Mouse (Mus musculus): ENCODE measurements around the gene Lzic. TPM values are rescaled to one million over a fixed set of nuclear protein-coding genes. Genes with fewer than 3 reads are reported as not detected.

Lzic gene
- polyA plus RNA-seq (2014; fragmentation: Nextera tagmentation; extraction: Ambion mirVana), result 61.5 and 64.6 TPM in 2 replicates

DNA sequence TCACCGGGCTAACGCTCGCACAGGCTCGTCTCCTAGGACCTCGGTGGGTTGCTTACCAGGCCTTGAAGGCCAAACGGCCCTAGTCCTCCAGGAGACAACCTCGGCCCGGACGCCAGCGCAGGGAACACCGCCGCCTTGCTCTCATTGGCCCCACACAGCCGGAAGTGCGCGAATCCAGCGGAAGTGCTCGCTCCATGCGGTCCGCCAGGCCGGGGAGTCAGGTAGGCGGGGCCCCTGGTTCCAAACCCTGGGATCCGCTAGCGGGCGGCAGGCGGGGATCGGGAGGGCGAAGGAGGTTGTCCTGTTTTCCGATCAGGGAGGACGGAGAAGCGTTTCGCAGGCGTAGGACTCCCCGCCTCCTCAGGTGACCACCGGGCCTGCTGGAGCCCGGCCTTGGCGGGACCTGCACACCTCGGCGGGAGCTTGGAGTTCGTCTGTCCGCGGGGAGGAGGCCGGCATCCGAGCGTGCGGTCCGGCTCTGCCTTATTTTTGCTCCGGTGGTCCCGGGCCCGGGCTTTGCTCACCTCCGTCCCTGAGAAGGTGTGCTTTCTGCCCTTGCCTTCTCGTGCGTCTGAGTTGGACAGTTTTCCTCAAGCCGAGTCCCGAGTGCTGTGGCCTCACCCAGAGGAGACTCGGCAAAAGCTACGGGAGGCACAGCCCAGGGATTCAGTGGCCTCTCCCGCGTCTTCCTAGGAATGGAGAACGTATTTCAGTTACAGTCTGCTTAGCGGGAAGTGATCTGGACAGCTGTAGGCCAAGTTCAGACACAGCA is at the start of gene Lzic, which contains the start of gene Nmnat1:
Gene Lzic (plus strand): TSS at position 177 of the 772 bp plus-strand sequence.
Gene Nmnat1 (minus strand): TSS at position 150 of the 772 bp plus-strand sequence.
- peak; percentile 97 for DNase-seq (ENCODE audit: low spot score)
- H3K36me3 ChIP-seq (ENCODE audit: control insufficient read depth, insufficient read depth, low read length), result peaks cover 16% of the 10 kb centered on the region
- ATAC-seq (ENCODE audit: insufficient number of reproducible peaks, low FRiP score, low TSS enrichment, low read depth), result peak; percentile 97
- peak within 1 kb of the TSS; percentile 67 for H3K4me2 ChIP-seq (ENCODE audit: low read depth, severe bottlenecking)
- peak within 1 kb of the TSS; percentile 72 for H3K27ac ChIP-seq (replicated peaks; ENCODE audit: low read depth, low read length)
- H3K9ac ChIP-seq (ENCODE audit: low read length), result peak within 1 kb of the TSS; percentile 61
- no peaks in the 10 kb centered on the region for H3K9me3 ChIP-seq (ENCODE audit: control insufficient read depth, low read length)
- WGBS, result under 1% methylated on average over 60 of the region's 60 CpGs
- H3K27me3 ChIP-seq (ENCODE audit: control insufficient read depth, insufficient read depth, low read length), result no peaks in the 10 kb centered on the region
- H3K4me1 ChIP-seq (ENCODE audit: control insufficient read depth, insufficient read depth, low read length), result 0 out of 2 replicates have a peak, but pooled peaks cover 4% of the 10 kb centered on the region
- peak within 1 kb of the TSS; percentile 76 for H3K4me3 ChIP-seq (ENCODE audit: low read depth, low read length)

DNA sequence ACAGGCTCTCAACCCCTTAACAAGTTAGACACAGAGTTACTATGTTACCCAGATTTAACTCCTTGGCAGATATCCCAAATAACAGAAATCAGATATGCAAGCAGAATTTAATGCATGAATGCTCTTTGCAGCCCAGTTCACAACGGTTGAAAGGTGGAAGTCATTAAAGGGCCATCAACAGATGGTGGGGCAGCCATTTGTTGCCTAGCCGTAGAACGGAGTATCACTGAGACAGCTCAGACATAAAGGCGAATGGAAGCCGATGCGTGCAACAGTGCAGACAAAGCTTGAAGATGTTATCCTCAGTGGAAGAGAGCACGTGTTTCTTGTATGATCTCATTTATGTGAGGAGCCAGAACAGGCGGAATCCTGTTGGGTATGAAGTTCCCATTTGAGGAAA is 44.5 kb upstream of the Lzic start:
- ATAC-seq (ENCODE audit: insufficient number of reproducible peaks, low FRiP score, low TSS enrichment, low read depth) (no peak), DNase-seq (ENCODE audit: low spot score) (no peak)
- H3K36me3 ChIP-seq (ENCODE audit: control insufficient read depth, insufficient read depth, low read length), result no peaks in the 10 kb centered on the region
- no peaks in the 10 kb centered on the region for H3K27me3 ChIP-seq (ENCODE audit: control insufficient read depth, insufficient read depth, low read length)
- no peaks in the 10 kb centered on the region; the same call in none of the 2 replicates for H3K4me1 ChIP-seq (ENCODE audit: control insufficient read depth, insufficient read depth, low read length)
- H3K9me3 ChIP-seq (ENCODE audit: control insufficient read depth, low read length), result no peaks in the 10 kb centered on the region
- no peak overlapping the region for H3K9ac ChIP-seq (ENCODE audit: low read length)
- H3K27ac ChIP-seq (replicated peaks; ENCODE audit: low read depth, low read length), result no peak overlapping the region
- no peak overlapping the region for H3K4me2 ChIP-seq (ENCODE audit: low read depth, severe bottlenecking)
- H3K4me3 ChIP-seq (ENCODE audit: low read depth, low read length), result no peak overlapping the region
- WGBS, result 62% methylated on average over 8 of the region's 8 CpGs

DNA sequence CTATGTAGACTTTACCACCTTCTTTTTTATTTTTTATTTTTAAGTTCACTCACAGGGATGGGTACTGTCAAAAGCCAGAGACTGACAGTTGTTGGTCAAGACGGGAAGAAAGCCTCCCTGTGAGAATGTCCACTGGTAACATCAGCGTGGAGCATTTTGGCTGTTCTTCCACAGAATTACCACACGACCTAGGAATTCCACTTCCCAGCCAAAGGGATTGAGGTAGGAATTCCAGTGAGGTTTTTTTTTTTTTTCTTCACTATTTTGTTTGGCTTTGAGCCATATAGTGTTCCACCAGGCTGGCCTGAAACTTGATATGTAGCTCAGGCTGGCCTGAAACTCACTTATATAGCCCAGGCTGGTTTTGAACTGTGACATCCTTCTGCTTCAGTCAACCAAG is 42.6 kb upstream of the Lzic start:
- ATAC-seq (ENCODE audit: insufficient number of reproducible peaks, low FRiP score, low TSS enrichment, low read depth) (no peak), DNase-seq (ENCODE audit: low spot score) (no peak)
- Histone ChIP-seq H3K27ac (replicated peaks; ENCODE audit: low read depth, low read length) (no peak overlapping the region), H3K4me2 (ENCODE audit: low read depth, severe bottlenecking) (no peak overlapping the region), H3K36me3 (ENCODE audit: control insufficient read depth, insufficient read depth, low read length) (no peaks in the 10 kb centered on the region), H3K9me3 (ENCODE audit: control insufficient read depth, low read length) (no peaks in the 10 kb centered on the region), H3K4me1 (ENCODE audit: control insufficient read depth, insufficient read depth, low read length) (no peaks in the 10 kb centered on the region; the same call in none of the 2 replicates), H3K9ac (ENCODE audit: low read length) (no peak overlapping the region), H3K4me3 (ENCODE audit: low read depth, low read length) (no peak overlapping the region), H3K27me3 (ENCODE audit: control insufficient read depth, insufficient read depth, low read length) (no peaks in the 10 kb centered on the region)
- WGBS, result 75% methylated on average over 3 of the region's 3 CpGs

DNA sequence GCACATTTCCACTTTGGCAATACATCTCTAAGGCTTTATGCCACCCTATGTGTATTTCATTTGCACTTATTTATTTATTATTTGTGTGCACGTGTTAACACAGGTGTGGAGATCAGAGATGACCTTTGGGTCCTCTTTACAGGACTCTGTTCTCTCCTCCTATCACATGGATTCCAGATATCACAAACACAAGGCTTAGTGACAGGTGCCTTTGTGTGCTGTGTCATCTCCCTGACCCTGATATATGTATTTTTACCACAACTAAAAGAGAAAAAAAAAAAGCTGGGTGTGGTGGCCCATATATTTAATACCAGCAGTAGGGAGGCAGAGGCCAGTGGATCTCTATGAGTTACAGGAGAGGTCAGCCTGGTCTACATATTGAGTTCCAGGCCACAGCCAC is 40.6 kb upstream of the Lzic start:
- Histone ChIP-seq H3K4me2 (ENCODE audit: low read depth, severe bottlenecking) (no peak overlapping the region), H3K36me3 (ENCODE audit: control insufficient read depth, insufficient read depth, low read length) (no peaks in the 10 kb centered on the region), H3K9ac (ENCODE audit: low read length) (no peak overlapping the region), H3K4me1 (ENCODE audit: control insufficient read depth, insufficient read depth, low read length) (no peaks in the 10 kb centered on the region; the same call in none of the 2 replicates), H3K27me3 (ENCODE audit: control insufficient read depth, insufficient read depth, low read length) (no peaks in the 10 kb centered on the region), H3K4me3 (ENCODE audit: low read depth, low read length) (no peak overlapping the region), H3K9me3 (ENCODE audit: control insufficient read depth, low read length) (no peaks in the 10 kb centered on the region), H3K27ac (replicated peaks; ENCODE audit: low read depth, low read length) (no peak overlapping the region)
- ATAC-seq (ENCODE audit: insufficient number of reproducible peaks, low FRiP score, low TSS enrichment, low read depth) (no peak), DNase-seq (ENCODE audit: low spot score) (peak; percentile 30)
- 88% methylated on average over 1 of the region's 1 CpGs for WGBS

DNA sequence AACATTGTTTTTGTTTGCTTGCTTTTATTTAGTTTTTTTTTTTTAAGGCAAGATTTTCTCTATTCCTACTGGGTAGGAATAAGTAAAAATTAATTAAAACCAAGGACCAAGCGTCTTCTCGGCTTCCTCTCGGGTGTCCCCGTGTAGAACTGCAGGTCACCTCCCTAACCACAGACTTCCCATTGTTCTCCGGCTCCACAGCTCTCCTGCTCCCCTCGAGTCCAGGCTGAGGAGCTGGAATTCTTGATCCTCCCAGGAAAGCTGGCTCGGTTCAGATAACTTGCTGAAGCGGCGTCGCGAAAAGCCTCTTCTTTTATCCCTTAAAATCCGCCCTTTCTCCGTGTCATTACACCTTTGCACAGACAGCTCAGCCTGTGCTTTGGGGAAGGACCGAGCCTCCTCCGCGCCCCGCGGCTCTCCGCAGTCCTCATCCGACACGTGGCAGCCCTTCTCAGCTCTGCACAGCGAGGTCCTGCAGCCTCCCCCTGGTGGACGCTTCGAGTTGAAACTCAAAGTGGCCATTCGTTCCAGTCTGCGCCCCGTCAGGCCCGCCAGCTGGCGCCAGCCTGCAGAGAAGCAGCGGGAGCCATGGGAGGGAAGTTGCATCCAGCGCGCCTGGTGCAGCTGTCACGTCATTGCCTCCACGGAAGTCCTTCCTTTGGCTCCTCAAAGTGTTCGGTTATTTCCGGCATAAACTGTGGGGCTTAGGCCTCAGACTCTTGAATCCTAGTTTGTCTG is 39.9 kb upstream of the Lzic start:
- H3K9me3 ChIP-seq (ENCODE audit: control insufficient read depth, low read length), result no peaks in the 10 kb centered on the region
- peak overlapping the region; percentile 56 for H3K27ac ChIP-seq (replicated peaks; ENCODE audit: low read depth, low read length)
- no peaks in the 10 kb centered on the region; the same call in none of the 2 replicates for H3K4me1 ChIP-seq (ENCODE audit: control insufficient read depth, insufficient read depth, low read length)
- DNase-seq (ENCODE audit: low spot score), result peak; percentile 96
- under 1% methylated on average over 36 of the region's 36 CpGs for WGBS
- ATAC-seq (ENCODE audit: insufficient number of reproducible peaks, low FRiP score, low TSS enrichment, low read depth), result peak; percentile 95
- no peaks in the 10 kb centered on the region for H3K36me3 ChIP-seq (ENCODE audit: control insufficient read depth, insufficient read depth, low read length)
- H3K27me3 ChIP-seq (ENCODE audit: control insufficient read depth, insufficient read depth, low read length), result no peaks in the 10 kb centered on the region
- H3K4me3 ChIP-seq (ENCODE audit: low read depth, low read length), result peak overlapping the region; percentile 2; the same call in 1 of the 2 replicates
- peak overlapping the region; percentile 65 for H3K9ac ChIP-seq (ENCODE audit: low read length)
- H3K4me2 ChIP-seq (ENCODE audit: low read depth, severe bottlenecking), result peak overlapping the region; percentile 35

DNA sequence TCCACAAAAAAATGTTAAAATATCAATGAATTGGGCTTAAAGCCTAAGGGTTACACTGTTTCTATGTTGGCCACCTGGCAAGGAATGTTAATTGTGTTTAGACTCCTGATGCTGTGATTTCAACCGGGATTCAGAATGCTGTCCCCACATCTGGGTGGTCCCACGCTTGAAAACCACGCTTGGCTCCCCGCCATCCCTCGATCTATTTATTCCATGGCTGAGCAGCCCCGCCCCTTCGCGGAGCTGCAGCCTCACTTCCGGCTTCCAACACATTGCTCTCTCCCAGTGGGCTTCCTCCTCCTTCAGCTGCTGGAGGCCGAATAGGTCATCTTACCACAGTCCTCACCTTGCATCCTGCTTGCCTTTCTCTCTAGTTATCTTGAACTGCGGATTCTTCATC is 39.2 kb upstream of the Lzic start:
- Histone ChIP-seq H3K9me3 (ENCODE audit: control insufficient read depth, low read length) (no peaks in the 10 kb centered on the region), H3K27ac (replicated peaks; ENCODE audit: low read depth, low read length) (peak overlapping the region; percentile 61; the same call in 1 of the 2 replicates), H3K9ac (ENCODE audit: low read length) (no peak overlapping the region), H3K4me1 (ENCODE audit: control insufficient read depth, insufficient read depth, low read length) (no peaks in the 10 kb centered on the region; the same call in none of the 2 replicates), H3K4me3 (ENCODE audit: low read depth, low read length) (0 out of 2 replicates have a peak overlapping the region, but pooled peaks have one; percentile 2), H3K27me3 (ENCODE audit: control insufficient read depth, insufficient read depth, low read length) (no peaks in the 10 kb centered on the region), H3K36me3 (ENCODE audit: control insufficient read depth, insufficient read depth, low read length) (no peaks in the 10 kb centered on the region), H3K4me2 (ENCODE audit: low read depth, severe bottlenecking) (peak overlapping the region; percentile 35)
- 2% methylated on average over 11 of the region's 11 CpGs for WGBS
- peak; percentile 79 for DNase-seq (ENCODE audit: low spot score)
- ATAC-seq (ENCODE audit: insufficient number of reproducible peaks, low FRiP score, low TSS enrichment, low read depth), result peak; percentile 67; the same call in 1 of the 2 replicates

DNA sequence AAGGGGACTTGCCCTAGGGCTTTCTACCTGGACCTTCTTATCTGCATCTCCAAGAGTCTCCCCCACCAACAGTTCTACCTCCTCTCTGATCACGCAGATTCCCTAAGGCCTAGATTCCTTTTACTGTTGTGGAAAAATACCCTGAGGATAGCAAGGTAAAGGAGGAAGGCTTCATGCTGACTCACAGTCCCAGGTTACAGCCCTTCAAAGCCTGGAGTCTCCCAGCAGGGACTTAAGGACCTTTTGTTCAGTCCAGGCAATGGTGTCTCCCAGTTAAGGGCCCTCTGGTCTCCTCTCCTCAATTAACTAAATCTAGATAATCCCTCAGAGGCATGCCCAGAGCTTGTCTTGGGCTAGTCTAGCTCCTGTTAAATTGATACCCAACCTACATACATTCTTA is 38.7 kb upstream of the Lzic start:
- no peaks in the 10 kb centered on the region for H3K9me3 ChIP-seq (ENCODE audit: control insufficient read depth, low read length)
- H3K4me3 ChIP-seq (ENCODE audit: low read depth, low read length), result no peak overlapping the region
- no peaks in the 10 kb centered on the region for H3K36me3 ChIP-seq (ENCODE audit: control insufficient read depth, insufficient read depth, low read length)
- WGBS, result 67% methylated on average over 1 of the region's 1 CpGs
- peak overlapping the region; percentile 35; the same call in 1 of the 2 replicates for H3K4me2 ChIP-seq (ENCODE audit: low read depth, severe bottlenecking)
- no peak for ATAC-seq (ENCODE audit: insufficient number of reproducible peaks, low FRiP score, low TSS enrichment, low read depth)
- H3K4me1 ChIP-seq (ENCODE audit: control insufficient read depth, insufficient read depth, low read length), result no peaks in the 10 kb centered on the region; the same call in none of the 2 replicates
- H3K27ac ChIP-seq (replicated peaks; ENCODE audit: low read depth, low read length), result peak overlapping the region; percentile 61; the same call in 1 of the 2 replicates
- no peak overlapping the region for H3K9ac ChIP-seq (ENCODE audit: low read length)
- H3K27me3 ChIP-seq (ENCODE audit: control insufficient read depth, insufficient read depth, low read length), result no peaks in the 10 kb centered on the region
- no peak for DNase-seq (ENCODE audit: low spot score)

DNA sequence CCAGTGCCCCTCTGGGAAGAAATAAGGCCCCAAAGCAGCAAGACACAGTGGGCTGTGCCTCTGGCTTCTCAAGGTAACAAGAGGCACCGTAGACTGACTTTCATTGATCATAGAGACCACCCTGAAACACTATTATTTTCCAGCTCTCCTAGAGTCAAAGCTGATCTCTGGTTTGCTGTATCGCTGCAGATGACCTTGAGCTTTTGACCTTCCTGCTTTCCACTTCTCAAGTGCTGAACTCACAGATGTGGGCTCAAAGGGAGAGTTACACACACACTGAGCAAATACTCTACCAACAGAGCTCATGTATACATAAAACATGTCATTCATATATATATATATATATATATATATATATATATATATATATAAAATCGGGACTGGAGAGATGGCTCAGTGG is 34.4 kb upstream of the Lzic start:
- Histone ChIP-seq H3K4me1 (ENCODE audit: control insufficient read depth, insufficient read depth, low read length) (no peaks in the 10 kb centered on the region; the same call in none of the 2 replicates), H3K4me3 (ENCODE audit: low read depth, low read length) (no peak overlapping the region), H3K9ac (ENCODE audit: low read length) (no peak overlapping the region), H3K9me3 (ENCODE audit: control insufficient read depth, low read length) (no peaks in the 10 kb centered on the region), H3K4me2 (ENCODE audit: low read depth, severe bottlenecking) (no peak overlapping the region), H3K27me3 (ENCODE audit: control insufficient read depth, insufficient read depth, low read length) (no peaks in the 10 kb centered on the region), H3K27ac (replicated peaks; ENCODE audit: low read depth, low read length) (no peak overlapping the region), H3K36me3 (ENCODE audit: control insufficient read depth, insufficient read depth, low read length) (no peaks in the 10 kb centered on the region)
- DNase-seq (ENCODE audit: low spot score) (no peak), ATAC-seq (ENCODE audit: insufficient number of reproducible peaks, low FRiP score, low TSS enrichment, low read depth) (no peak)
- 87% methylated on average over 3 of the region's 3 CpGs for WGBS
